Mouse (Mus musculus): ENCODE measurements around the gene Ano6.

GRCm38 (mm10) chr15:95752677-95753019 lies 38.0 kb upstream of the Ano6 start:
- TF ChIP-seq CTCF (IDR thresholded peaks at IDR 0.05; ENCODE audit: low read depth) (no peak), EP300 (optimal IDR thresholded peaks at IDR 0.05) (no peak)

All from stomach, postnatal 0 days (tissue).